Mouse (Mus musculus): ENCODE results near the gene Olfr485. TPM values are rescaled to one million over a fixed set of nuclear protein-coding genes. Genes with fewer than 3 reads are reported as not detected.
"Not testable (repeated sequence)": the region's sequence is repeated elsewhere in the genome, so short reads cannot be mapped to it uniquely, and the experiment has no call there.

Gene Olfr485
- polyA plus RNA-seq (2015; fragmentation: Nextera tagmentation; extraction: Ambion mirVana): not detected in 2 replicates

DNA sequence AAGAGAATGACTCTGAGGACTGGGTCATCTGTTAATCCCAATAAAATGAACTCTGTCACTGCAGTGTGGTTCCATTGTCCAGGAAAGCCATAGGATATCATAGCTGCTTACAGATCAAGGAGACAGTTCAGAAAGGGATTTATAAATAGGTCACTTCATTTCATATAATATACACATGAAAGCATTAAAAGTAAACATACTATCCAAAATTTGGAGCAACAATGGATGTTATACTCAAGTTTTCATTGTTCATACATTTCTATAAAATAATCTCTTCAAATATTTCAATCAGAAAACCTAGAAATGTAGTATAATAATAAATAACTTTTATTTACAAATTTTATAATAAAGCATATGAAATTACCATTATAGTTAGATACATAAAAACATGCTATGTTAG is at the start of gene Olfr485:
Gene Olfr485 (minus strand): TSS at position 101 of the 400 bp plus-strand sequence.
- ATAC-seq (replicated peaks; ENCODE audit: low FRiP score): no peak
- Histone ChIP-seq H3K36me3 (no peaks in the 10 kb centered on the region), H3K9ac (no peak within 1 kb of the TSS), H3K27me3 (no peaks in the 10 kb centered on the region), H3K4me2 (no peak within 1 kb of the TSS), H3K4me3 (replicated peaks) (no peak within 1 kb of the TSS), H3K27ac (no peak within 1 kb of the TSS), H3K4me1 (no peaks in the 10 kb centered on the region), H3K9me3 (replicated peaks) (no peaks in the 10 kb centered on the region)

DNA sequence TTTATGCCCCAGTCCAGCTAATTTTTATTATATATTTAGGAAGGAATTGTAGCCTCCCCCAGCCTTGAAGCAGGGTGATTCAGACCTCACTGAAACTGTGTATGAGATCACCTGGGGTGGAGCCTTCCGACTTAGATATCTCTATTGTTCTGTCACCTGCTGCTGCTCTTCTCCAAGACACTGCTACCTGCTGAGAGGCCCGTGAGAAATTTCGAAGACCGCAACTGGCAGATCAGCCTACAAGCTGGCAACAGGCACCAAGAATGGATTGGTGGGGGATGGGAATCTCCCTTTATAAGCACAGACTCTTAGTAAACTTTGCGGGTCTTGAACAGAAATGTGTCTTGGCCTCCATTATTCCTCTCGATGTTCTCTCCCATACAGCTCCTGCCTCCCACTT is 37.3 kb upstream of the Olfr485 start:
- no peaks in the 10 kb centered on the region for H3K9me3 ChIP-seq (replicated peaks)
- no peak for ATAC-seq (replicated peaks; ENCODE audit: low FRiP score)
- H3K4me2 ChIP-seq: no peak overlapping the region
- no peak overlapping the region for H3K9ac ChIP-seq
- no peaks in the 10 kb centered on the region for H3K4me1 ChIP-seq
- WGBS: 60% methylated on average over 6 of the region's 6 CpGs
- no peaks in the 10 kb centered on the region for H3K27me3 ChIP-seq
- H3K4me3 ChIP-seq (replicated peaks): no peak overlapping the region
- H3K27ac ChIP-seq: no peak overlapping the region
- H3K36me3 ChIP-seq: no peaks in the 10 kb centered on the region

DNA sequence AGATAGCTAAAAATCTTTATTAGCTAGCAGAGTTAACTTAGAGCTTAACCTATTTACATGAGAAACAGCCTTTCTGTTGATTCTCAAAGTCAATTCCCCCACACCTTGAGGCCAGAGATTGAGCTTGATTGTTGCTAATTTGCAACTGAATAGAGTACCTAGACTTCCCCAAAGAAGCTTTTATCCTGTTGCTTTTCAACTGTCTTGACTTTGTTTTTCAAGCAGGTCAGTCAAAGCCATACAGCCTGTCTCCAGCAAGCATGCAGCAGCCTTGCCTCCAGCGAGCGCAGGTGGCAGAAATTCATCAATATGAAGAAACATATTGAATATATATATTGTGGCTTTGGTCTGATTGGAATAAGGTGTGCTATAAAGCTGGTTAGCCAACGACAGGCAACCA is 36.7 kb upstream of the Olfr485 start:
- not testable (repeated sequence) for H3K4me2 ChIP-seq; ATAC-seq (replicated peaks; ENCODE audit: low FRiP score); H3K4me3 ChIP-seq (replicated peaks); H3K9ac ChIP-seq; H3K9me3 ChIP-seq (replicated peaks); H3K27me3 ChIP-seq; H3K27ac ChIP-seq; H3K4me1 ChIP-seq; H3K36me3 ChIP-seq
- WGBS: 57% methylated on average over 3 of the region's 3 CpGs

DNA sequence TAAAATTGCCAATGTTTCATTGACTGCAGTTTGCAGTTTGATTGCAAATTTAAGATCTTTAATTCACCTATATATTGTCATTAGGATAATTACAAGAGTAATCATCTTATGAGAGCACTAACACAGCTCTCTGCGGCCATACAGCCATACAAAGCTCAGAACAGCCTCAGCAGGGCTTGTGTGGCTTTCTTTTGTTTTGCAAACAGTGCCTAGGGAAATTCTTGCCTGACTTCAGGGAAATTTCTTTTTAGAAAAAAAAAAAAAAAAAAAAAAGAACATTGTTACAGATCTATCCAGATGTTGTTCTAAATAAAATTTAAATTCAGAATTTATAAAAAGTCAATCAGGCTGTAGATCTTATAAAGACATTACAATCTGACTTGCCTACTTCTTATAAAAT is 33.0 kb upstream of the Olfr485 start:
- H3K27ac ChIP-seq; ATAC-seq (replicated peaks; ENCODE audit: low FRiP score): not testable (repeated sequence)

DNA sequence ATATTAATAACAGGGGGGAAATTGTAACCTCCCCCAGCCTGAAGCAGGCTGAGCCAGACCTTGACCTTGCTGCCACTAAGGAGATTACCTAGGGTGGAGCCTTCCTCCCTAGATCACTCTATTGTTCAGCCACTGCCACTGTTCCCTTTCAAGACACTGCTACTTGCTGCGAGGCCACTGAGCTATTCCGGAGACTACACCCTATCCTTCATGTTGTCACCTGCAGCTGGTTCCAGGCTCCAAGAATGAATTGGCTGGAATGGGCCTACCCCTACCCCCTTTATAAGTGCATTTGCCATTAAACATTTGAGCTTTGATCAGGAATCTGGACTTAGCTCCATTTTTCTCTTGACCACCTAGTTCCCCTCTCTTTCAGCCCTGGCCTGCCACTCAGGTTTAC is 31.5 kb upstream of the Olfr485 start:
- H3K4me2 ChIP-seq; H3K4me3 ChIP-seq (replicated peaks); H3K27me3 ChIP-seq; H3K36me3 ChIP-seq; H3K4me1 ChIP-seq; H3K9me3 ChIP-seq (replicated peaks); H3K9ac ChIP-seq; ATAC-seq (replicated peaks; ENCODE audit: low FRiP score); H3K27ac ChIP-seq: not testable (repeated sequence)
- WGBS: 57% methylated on average over 2 of the region's 2 CpGs

More for the DNA sequence above, 33.0 kb upstream of the Olfr485 start:
- H3K4me2 ChIP-seq; H3K36me3 ChIP-seq; H3K9me3 ChIP-seq (replicated peaks); H3K9ac ChIP-seq; H3K4me1 ChIP-seq; H3K4me3 ChIP-seq (replicated peaks); H3K27me3 ChIP-seq: not testable (repeated sequence)
- 57% methylated on average over 1 of the region's 1 CpGs for whole genome bisulfite sequencing

DNA sequence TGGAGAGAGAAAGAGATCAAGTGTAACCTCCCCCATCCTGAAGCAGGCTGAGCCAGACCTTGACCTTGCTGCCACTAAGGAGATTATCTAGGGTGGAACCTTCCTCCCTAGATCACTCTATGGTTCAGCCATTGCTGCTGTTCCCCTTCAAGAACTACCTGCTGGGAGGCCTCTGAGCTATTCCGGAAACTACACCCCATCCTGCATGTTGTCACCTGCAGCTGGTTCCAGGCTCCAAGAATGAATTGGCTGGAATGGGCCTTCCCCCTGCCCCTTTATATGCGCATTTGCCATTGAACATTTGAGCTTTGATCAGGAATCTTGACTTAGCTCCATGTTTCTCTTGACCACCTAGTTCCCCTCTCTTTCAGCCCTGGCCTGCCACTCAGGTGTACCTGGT is 25.6 kb upstream of the Olfr485 start:
- 94% methylated on average over 2 of the region's 2 CpGs for WGBS
- H3K27me3 ChIP-seq; ATAC-seq (replicated peaks; ENCODE audit: low FRiP score); H3K9me3 ChIP-seq (replicated peaks); H3K9ac ChIP-seq; H3K4me2 ChIP-seq; H3K4me1 ChIP-seq; H3K4me3 ChIP-seq (replicated peaks); H3K36me3 ChIP-seq; H3K27ac ChIP-seq: not testable (repeated sequence)

DNA sequence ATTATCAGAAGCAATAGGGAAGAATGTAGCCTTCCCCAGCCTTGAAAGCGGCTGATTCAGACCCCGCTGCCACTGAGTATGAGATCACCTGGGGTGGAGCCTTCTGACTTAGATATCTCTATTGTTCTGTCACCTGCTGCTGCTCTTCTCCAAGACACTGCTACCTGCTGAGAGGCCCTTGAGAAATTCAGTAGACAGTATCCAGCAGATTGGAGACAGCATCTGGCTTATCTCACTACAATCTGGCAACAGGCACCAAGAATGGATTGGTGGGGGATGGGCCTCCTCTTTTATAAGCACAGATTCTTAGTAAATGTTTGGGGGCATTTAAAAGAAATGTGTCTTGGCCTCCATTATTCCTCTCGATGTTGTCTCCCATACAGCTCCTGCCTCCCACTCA is 24.7 kb upstream of the Olfr485 start:
- WGBS: 91% methylated on average over 3 of the region's 3 CpGs
- not testable (repeated sequence) for H3K9ac ChIP-seq; ATAC-seq (replicated peaks; ENCODE audit: low FRiP score); H3K27ac ChIP-seq; H3K4me3 ChIP-seq (replicated peaks); H3K4me1 ChIP-seq; H3K27me3 ChIP-seq; H3K4me2 ChIP-seq; H3K9me3 ChIP-seq (replicated peaks); H3K36me3 ChIP-seq

DNA sequence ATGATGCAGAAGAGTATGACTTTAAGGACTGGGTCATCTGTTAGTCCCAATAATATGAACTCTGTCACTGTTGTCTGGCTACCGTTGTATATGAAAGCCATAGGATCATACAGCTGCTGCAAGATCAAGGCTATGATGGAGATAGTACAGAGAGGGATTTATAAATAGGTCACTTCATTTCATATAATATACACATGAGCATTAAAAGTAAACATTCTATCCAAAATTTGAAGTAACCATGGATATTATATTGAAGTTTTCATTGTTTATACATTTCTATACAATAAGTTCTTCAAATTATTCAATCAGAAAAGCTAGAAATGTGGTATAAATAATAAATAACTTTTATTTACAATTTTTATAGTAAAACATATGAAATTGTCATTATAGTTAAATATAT is 13.0 kb upstream of the Olfr485 start, which contains the start of gene Olfr486:
Gene Olfr486 (minus strand): TSS at position 101 of the 400 bp plus-strand sequence.
- not testable (repeated sequence) for H3K4me3 ChIP-seq (replicated peaks); H3K27me3 ChIP-seq; H3K36me3 ChIP-seq; H3K9me3 ChIP-seq (replicated peaks); H3K27ac ChIP-seq; ATAC-seq (replicated peaks; ENCODE audit: low FRiP score); H3K4me1 ChIP-seq; H3K9ac ChIP-seq; H3K4me2 ChIP-seq
- 97% methylated on average over 1 of the region's 1 CpGs for WGBS

DNA sequence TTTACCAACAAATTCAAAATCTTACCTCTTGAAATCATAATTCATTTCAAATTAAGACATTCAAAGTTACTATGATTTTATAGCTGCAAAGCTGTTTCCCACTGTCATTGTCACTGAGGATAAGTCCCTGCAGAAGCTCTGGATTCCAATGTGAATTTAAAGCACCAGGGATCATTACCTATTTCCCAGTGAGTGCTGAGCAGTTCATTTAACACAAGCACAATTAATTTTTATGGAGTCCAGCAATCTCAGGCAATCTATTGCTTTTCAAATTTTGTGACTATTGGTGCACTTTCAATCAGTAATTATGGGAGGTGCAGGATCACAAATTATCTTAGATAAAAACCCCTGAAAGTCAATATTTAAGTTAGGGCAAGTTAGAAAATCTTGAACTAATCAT is 32.3 kb downstream of the Olfr485 start, which contains the start of gene Olfr484:
Gene Olfr484 (minus strand): TSS at position 101 of the 400 bp plus-strand sequence.
- H3K4me2 ChIP-seq: no peak within 1 kb of the TSS
- H3K9me3 ChIP-seq (replicated peaks): no peaks in the 10 kb centered on the region
- H3K36me3 ChIP-seq: no peaks in the 10 kb centered on the region
- H3K4me1 ChIP-seq: no peaks in the 10 kb centered on the region
- no peak for ATAC-seq (replicated peaks; ENCODE audit: low FRiP score)
- no peaks in the 10 kb centered on the region for H3K27me3 ChIP-seq
- no peak within 1 kb of the TSS for H3K27ac ChIP-seq
- H3K4me3 ChIP-seq (replicated peaks): no peak within 1 kb of the TSS
- H3K9ac ChIP-seq: no peak within 1 kb of the TSS

DNA sequence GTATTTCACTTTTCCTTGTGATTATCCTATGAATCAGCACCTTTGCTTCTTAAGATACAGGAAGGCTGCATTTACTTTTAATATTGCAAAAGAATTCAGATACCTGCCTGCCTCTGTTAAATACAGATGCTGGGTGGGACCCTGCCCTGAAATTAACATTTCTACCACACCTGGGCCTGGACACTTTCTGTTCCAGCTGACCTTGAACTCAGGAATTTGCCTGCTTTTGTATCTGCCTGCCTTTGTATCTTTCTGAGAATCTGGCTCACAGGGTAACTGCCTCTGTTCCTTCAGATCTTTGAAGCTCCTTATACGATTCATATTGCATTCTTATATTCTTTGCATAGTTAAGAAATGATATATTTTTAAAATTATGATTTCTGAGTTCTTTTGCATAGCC is 38.3 kb downstream of the Olfr485 start:
- no peaks in the 10 kb centered on the region for H3K27me3 ChIP-seq
- H3K9ac ChIP-seq: no peak overlapping the region
- no peak overlapping the region for H3K27ac ChIP-seq
- H3K36me3 ChIP-seq: no peaks in the 10 kb centered on the region
- no peaks in the 10 kb centered on the region for H3K4me1 ChIP-seq
- WGBS: 69% methylated on average over 1 of the region's 1 CpGs
- no peak for ATAC-seq (replicated peaks; ENCODE audit: low FRiP score)
- no peak overlapping the region for H3K4me3 ChIP-seq (replicated peaks)
- no peaks in the 10 kb centered on the region for H3K9me3 ChIP-seq (replicated peaks)
- H3K4me2 ChIP-seq: no peak overlapping the region

DNA sequence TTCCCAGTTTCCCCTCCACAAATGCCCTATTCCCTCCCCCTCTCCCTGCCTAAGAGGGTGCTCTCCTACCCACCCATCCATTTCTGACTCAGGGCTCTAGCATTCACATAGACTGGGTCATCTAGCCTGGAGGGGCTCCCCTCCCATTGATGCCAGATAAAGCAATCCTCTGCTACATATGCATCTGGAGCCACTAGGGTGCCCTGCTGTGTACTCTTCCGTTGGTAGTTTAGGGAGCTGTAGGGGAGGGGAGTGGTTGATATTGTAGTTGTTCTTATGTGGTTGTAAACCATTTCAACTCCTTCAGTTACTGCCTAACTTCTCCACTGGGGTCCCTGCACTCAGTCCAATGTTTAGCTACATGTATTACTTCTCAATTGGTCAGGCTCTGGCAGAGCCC is 39.0 kb downstream of the Olfr485 start:
- no peak overlapping the region for H3K4me3 ChIP-seq (replicated peaks)
- H3K27ac ChIP-seq: no peak overlapping the region
- H3K9ac ChIP-seq: no peak overlapping the region
- no peaks in the 10 kb centered on the region for H3K36me3 ChIP-seq
- H3K4me2 ChIP-seq: no peak overlapping the region
- no peaks in the 10 kb centered on the region for H3K9me3 ChIP-seq (replicated peaks)
- H3K4me1 ChIP-seq: no peaks in the 10 kb centered on the region
- no peaks in the 10 kb centered on the region for H3K27me3 ChIP-seq
- 13% methylated on average over 1 of the region's 1 CpGs for WGBS
- no peak for ATAC-seq (replicated peaks; ENCODE audit: low FRiP score)

Data from kidney, embryonic 15.5 days (tissue).